Comparison of ENCODE assay signal across 9 mouse cellular contexts in genomic region chr19:30205159-30205816, GRCm38 (mm10). TPM values are rescaled to one million over a fixed set of nuclear protein-coding genes. Genes with fewer than 3 reads are reported as not detected.
A peak's percentile ranks its signal among the peaks of the same experiment; 100 is the strongest.
DNase-seq lines count a peak whose midpoint lies in the region; ATAC-seq lines count a peak whose summit lies in the region.
"Had no signal": no experiment of that assay in that cellular context is flagged by ENCODE, and none has a peak within 500 bp of the region (broad histone marks: within the 10 kb centered on the region; RNA-seq: fewer than 3 reads in every experiment).

No protein-coding gene starts in this region.

- ATAC-seq in frontal cortex, adult (ENCODE audit: low TSS enrichment): peak; percentile 80
- ATAC-seq in megakaryocyte-erythroid progenitor cell, adult 5-6 weeks (replicated peaks; ENCODE audit: low FRiP score, low TSS enrichment, poor library complexity, severe bottlenecking): peak; percentile 63

- H3K27me3 ChIP-seq in splenic B cell, adult 2 months (ENCODE audit: control insufficient read depth, insufficient read depth, low read length, poor library complexity, severe bottlenecking): no peaks in the 10 kb centered on the region

- H3K36me3 ChIP-seq in splenic B cell, adult 2 months (ENCODE audit: control insufficient read depth, insufficient read depth, low read length, poor library complexity, severe bottlenecking): no peaks in the 10 kb centered on the region

- peak; percentile 21 for DNase-seq in adrenal gland, adult 2 months
- DNase-seq in adrenal gland, adult 8-10 months: no peak
- peak; percentile 20 to 24 for DNase-seq in B cell, adult 2 months
- peak; percentile 30 for DNase-seq in c-Kit-positive CD71-positive TER-119-positive erythroid progenitor cells, embryonic 14.5 days (ENCODE audit: low spot score)
- DNase-seq in layer of hippocampus, adult 18-20 months (ENCODE audit: low spot score in 2 of 2): peak; percentile 3 to 50
- peak; percentile 56 for DNase-seq in splenic B cell, adult 2 months (ENCODE audit: low read depth, low spot score)

RNA-seq across cellular contexts. Expression of gene Mbl2, which starts 27.5 kb away (rescaled TPM):
- total RNA-seq in adrenal gland, adult 2 months (2021): 1 to 10 TPM in 1 of 2 experiments, not detected in 1; 1.1 TPM
- polyA plus RNA-seq in adrenal gland, adult 2 months (2012; rRNA removed): not detected in 2 replicates
- total RNA-seq in adrenal gland, adult 8-10 months (2022): not detected
- not detected for total RNA-seq in layer of hippocampus, adult 18-20 months (2021)
- not detected in 2 replicates for total RNA-seq in megakaryocyte-erythroid progenitor cell, adult 5-6 weeks (2014; fragmentation: Nextera tagmentation)
- not detected in 2 replicates for total RNA-seq in megakaryocyte-erythroid progenitor cell, adult 5-6 weeks (2017)
- total RNA-seq: layer of hippocampus, postnatal 36 days had no signal

RNA-seq across cellular contexts. Expression of gene Gldc, which starts 30.1 kb away (rescaled TPM):
- under 1 TPM; 0.86 to 0.92 TPM for total RNA-seq in adrenal gland, adult 2 months (2021)
- polyA plus RNA-seq in adrenal gland, adult 2 months (2012; rRNA removed): 0.52 and 0.54 TPM in 2 replicates
- 1 to 10 TPM in 3 of 4 experiments, under 1 TPM in 1; 0.81 to 1.6 (median 1.2) TPM for total RNA-seq in adrenal gland, adult 8-10 months (2022)
- 10 to 100 TPM; 36.3 to 40.0 TPM for total RNA-seq in layer of hippocampus, adult 18-20 months (2021)
- total RNA-seq in megakaryocyte-erythroid progenitor cell, adult 5-6 weeks (2014; fragmentation: Nextera tagmentation): not detected in 2 replicates
- total RNA-seq in megakaryocyte-erythroid progenitor cell, adult 5-6 weeks (2017): not detected in 2 replicates

Comparison
In these comparisons a context has a peak if more than half of its experiments do, and no peak if none do; other contexts are left out.
1. RNA of gene Gldc, which starts 30.1 kb away (total RNA-seq): 36.3 to 40.0 TPM in layer of hippocampus, adult 18-20 months; 0.81 to 1.6 TPM in adrenal gland, adult 8-10 months, 0.86 to 0.92 TPM in adrenal gland, adult 2 months and not detected in megakaryocyte-erythroid progenitor cell, adult 5-6 weeks; every median in the first group is over 10 times any median in the second.